Mouse (Mus musculus) hindbrain, embryonic 14.5 days (tissue): ENCODE results near the gene Adam33. TPM values are rescaled to one million over a fixed set of nuclear protein-coding genes. Genes with fewer than 3 reads are reported as not detected.

Experiments used
- ATAC-seq: fragments of 200-750 bp; cut with Nextera tagmentation; 2 replicates; pipeline ENCODE4 v1.8.0; 2017; ENCODE audit warnings: moderate number of reproducible peaks, mild to moderate bottlenecking, moderate TSS enrichment, moderate library complexity; ENCODE audit not compliant: low FRiP score
- DNase-seq: peaks from one replicate; pipeline ENCODE4 v3.0.0-alpha.2; 2015; ENCODE audit warnings: low spot score
- H3K27ac ChIP-seq: fragments of 300-500 bp; sonication (generic); 2 replicates; pipeline ENCODE4 v1.5.1; 2014; ENCODE audit warnings: mild to moderate bottlenecking, moderate library complexity
- H3K27me3 ChIP-seq: fragments of 300-500 bp; sonication (generic); 2 replicates; pipeline ENCODE4 v1.6.1; 2014; ENCODE audit warnings: mild to moderate bottlenecking, low read length, mixed read lengths; ENCODE audit not compliant: control insufficient read depth, insufficient read depth
- H3K36me3 ChIP-seq: fragments of 300-500 bp; sonication (generic); replicated peaks from 2 replicates; pipeline ENCODE4 v1.6.1; 2014; ENCODE audit not compliant: control insufficient read depth, insufficient read depth
- H3K4me1 ChIP-seq: fragments of 300-500 bp; sonication (generic); replicated peaks from 2 replicates; pipeline ENCODE4 v1.6.1; 2014; ENCODE audit warnings: antibody characterized with exemption, low read length, mixed read lengths; ENCODE audit not compliant: control insufficient read depth, insufficient read depth
- H3K4me2 ChIP-seq: fragments of 300-500 bp; sonication (generic); replicated peaks from 2 replicates; pipeline ENCODE4 v1.6.1; 2014; ENCODE audit warnings: mild to moderate bottlenecking, moderate library complexity
- H3K4me3 ChIP-seq: fragments of 300-500 bp; sonication (generic); replicated peaks from 2 replicates; pipeline ENCODE4 v1.5.1; 2014; ENCODE audit warnings: mild to moderate bottlenecking, low read length
- H3K9ac ChIP-seq: fragments of 300-500 bp; sonication (generic); 2 replicates; pipeline ENCODE4 v1.6.1; 2014
- H3K9me3 ChIP-seq: fragments of 300-500 bp; sonication (generic); 2 replicates; pipeline ENCODE4 v1.6.1; 2016; ENCODE audit warnings: low read length; ENCODE audit not compliant: control insufficient read depth
- WGBS: fragments of 180-500 bp; shearing (Covaris S2); extraction: QIAGEN DNeasy Blood & Tissue Kit; methylation state at CpG from one replicate; pipeline ENCODE4 v1.1.7; 2014; 5-methylcytosine and 5-hydroxymethylcytosine counted together
- polyA plus RNA-seq: library from polyadenylated mRNA; unstranded; fragments of >200 nt; fragmentation: Nextera tagmentation; extraction: Ambion mirVana; gene quantifications from 2 replicates; pipeline ENCODE4 v1.2.1, GENCODE M21; 2014

Gene Adam33
- polyA plus RNA-seq, 1 experiment from 2014 or later: 1.4 TPM

DNA sequence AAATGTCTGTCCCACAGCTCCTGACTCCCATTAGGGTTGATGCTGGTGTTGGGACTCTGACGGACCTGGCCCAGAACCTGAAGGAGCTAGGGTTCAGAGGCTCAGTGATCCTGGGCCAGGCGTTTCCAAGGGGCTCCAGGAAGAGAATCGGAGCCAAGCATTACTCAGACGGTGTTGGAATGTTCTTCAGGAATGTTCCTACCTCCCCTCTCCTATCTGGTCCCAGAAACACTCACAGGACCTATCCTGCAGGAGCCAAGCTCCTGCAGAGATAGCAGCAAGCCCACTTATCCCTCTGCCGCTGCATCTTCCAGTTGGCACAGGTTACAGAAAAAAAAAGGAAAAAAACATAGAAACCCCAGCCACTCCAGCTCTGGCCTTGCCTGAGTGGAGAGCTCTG is 2.0 kb downstream of the Adam33 start:
- Histone ChIP-seq H3K36me3 (no peaks in the 10 kb centered on the region), H3K4me2 (no peak overlapping the region), H3K9ac (no peak overlapping the region), H3K4me1 (peaks cover 4% of the 10 kb centered on the region; the same call in 1 of the 2 replicates), H3K27ac (no peak overlapping the region), H3K4me3 (no peak overlapping the region), H3K9me3 (no peaks in the 10 kb centered on the region), H3K27me3 (peaks cover 32% of the 10 kb centered on the region)
- DNase-seq (no peak), ATAC-seq (no peak)
- WGBS: 64% methylated on average over 5 of the region's 5 CpGs

GRCm38 (mm10) chr2:131060784-131061183 is 2.8 kb downstream of the Adam33 start:
- no peak overlapping the region for H3K27ac ChIP-seq
- peaks cover 4% of the 10 kb centered on the region; the same call in 1 of the 2 replicates for H3K4me1 ChIP-seq
- no peak overlapping the region for H3K9ac ChIP-seq
- H3K27me3 ChIP-seq: peaks cover 36% of the 10 kb centered on the region
- ATAC-seq (no peak), DNase-seq (no peak)
- H3K4me2 ChIP-seq: no peak overlapping the region
- WGBS: 67% methylated on average over 6 of the region's 6 CpGs
- no peaks in the 10 kb centered on the region for H3K9me3 ChIP-seq
- no peaks in the 10 kb centered on the region for H3K36me3 ChIP-seq
- no peak overlapping the region for H3K4me3 ChIP-seq

DNA sequence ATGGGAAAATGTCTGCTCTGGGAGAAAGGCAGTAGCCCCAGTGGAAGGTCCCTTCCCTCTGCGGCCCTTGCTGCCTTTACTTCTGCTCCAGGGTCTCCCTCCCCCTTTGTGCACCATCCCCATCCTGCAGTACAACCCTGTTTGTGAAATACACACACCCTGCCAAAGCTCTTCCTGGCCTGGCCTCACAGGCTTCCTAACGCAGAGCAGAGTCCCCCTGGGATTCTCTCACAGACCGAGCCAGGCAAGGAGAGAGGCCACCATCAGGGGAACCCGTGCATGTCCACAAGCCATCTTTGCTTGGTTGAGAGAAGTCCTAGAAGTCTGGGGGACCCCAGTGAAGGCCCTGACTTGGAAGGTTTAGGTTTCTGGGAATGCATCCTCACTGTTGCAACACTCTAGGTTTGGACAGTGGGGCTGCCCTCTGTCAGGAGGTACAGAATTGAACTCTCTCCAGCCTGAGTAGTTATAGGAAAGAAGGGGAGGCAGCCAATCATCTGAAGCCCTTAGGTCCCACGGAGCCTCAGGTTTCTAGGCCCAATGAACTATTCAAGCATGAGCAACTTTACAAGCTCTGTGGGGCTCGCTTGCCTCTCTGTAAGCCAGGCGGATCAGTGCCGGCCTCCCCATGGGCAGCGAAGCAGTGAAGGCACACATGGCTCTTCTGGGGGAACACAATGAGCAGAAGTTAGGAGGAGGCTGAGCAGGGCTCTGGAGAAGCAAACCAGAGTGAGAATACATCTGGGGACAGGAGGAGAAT is 3.7 kb downstream of the Adam33 start:
- ATAC-seq: no peak
- DNase-seq: no peak
- no peaks in the 10 kb centered on the region for H3K9me3 ChIP-seq
- no peaks in the 10 kb centered on the region for H3K36me3 ChIP-seq
- H3K27ac ChIP-seq: no peak overlapping the region
- peaks cover 6% of the 10 kb centered on the region; the same call in 1 of the 2 replicates for H3K4me1 ChIP-seq
- 53% methylated on average over 9 of the region's 9 CpGs for WGBS
- H3K27me3 ChIP-seq: peaks cover 43% of the 10 kb centered on the region
- no peak overlapping the region for H3K4me2 ChIP-seq
- H3K9ac ChIP-seq: no peak overlapping the region
- no peak overlapping the region for H3K4me3 ChIP-seq

- H3K27me3 ChIP-seq: peaks cover 43% of the 10 kb centered on the region
- no peak overlapping the region for H3K27ac ChIP-seq
- H3K9ac ChIP-seq: no peak overlapping the region
- no peak for ATAC-seq
- DNase-seq: no peak
- H3K9me3 ChIP-seq: no peaks in the 10 kb centered on the region
- 65% methylated on average over 1 of the region's 1 CpGs for WGBS
- no peaks in the 10 kb centered on the region for H3K36me3 ChIP-seq
- no peak overlapping the region for H3K4me3 ChIP-seq
- H3K4me1 ChIP-seq: peaks cover 11% of the 10 kb centered on the region
- no peak overlapping the region for H3K4me2 ChIP-seq
Observed at GRCm38 (mm10) chr2:131059377-131059776, 4.2 kb downstream of the Adam33 start.

GRCm38 (mm10) chr2:131058672-131059071 is 4.9 kb downstream of the Adam33 start:
- Histone ChIP-seq H3K4me1 (peaks cover 18% of the 10 kb centered on the region), H3K27me3 (peaks cover 47% of the 10 kb centered on the region), H3K4me3 (no peak overlapping the region), H3K9me3 (no peaks in the 10 kb centered on the region), H3K4me2 (no peak overlapping the region), H3K27ac (no peak overlapping the region), H3K9ac (no peak overlapping the region), H3K36me3 (no peaks in the 10 kb centered on the region)
- no peak for ATAC-seq
- WGBS: 95% methylated on average over 8 of the region's 8 CpGs
- no peak for DNase-seq

- Histone ChIP-seq H3K27ac (no peak overlapping the region), H3K36me3 (no peaks in the 10 kb centered on the region), H3K9ac (no peak overlapping the region), H3K9me3 (no peaks in the 10 kb centered on the region), H3K4me3 (no peak overlapping the region), H3K27me3 (peaks cover 49% of the 10 kb centered on the region), H3K4me2 (no peak overlapping the region), H3K4me1 (peaks cover 20% of the 10 kb centered on the region)
- ATAC-seq: no peak
- 2% methylated on average over 10 of the region's 10 CpGs for WGBS
- peak; percentile 61 for DNase-seq
Observed at GRCm38 (mm10) chr2:131056191-131056590, 7.4 kb downstream of the Adam33 start.

DNA sequence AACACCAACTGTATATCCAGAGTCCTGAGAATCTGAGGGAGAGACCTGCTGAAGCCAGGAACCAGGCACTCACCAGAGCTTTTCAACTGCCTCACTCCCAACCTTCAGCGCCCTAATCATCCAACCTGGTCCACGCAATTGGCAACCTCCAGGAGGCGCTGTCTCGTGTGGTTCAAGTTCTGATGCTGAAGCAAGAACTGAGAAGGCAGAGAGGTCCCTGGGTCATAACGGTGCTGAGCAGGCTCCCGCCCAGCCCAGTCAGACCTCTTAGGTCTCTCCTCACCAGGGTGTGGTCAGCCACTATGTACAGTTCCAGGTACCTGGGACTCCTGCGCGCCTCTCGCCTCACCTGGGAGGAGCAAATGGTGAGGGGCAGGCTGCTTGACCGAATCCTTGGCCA is 8.0 kb downstream of the Adam33 start:
- peaks cover 20% of the 10 kb centered on the region for H3K4me1 ChIP-seq
- no peaks in the 10 kb centered on the region for H3K9me3 ChIP-seq
- no peak overlapping the region for H3K9ac ChIP-seq
- DNase-seq (peak; percentile 54), ATAC-seq (peak; percentile 12; the same call in 1 of the 2 replicates)
- no peak overlapping the region for H3K4me2 ChIP-seq
- no peak overlapping the region for H3K4me3 ChIP-seq
- H3K27ac ChIP-seq: no peak overlapping the region
- no peaks in the 10 kb centered on the region for H3K36me3 ChIP-seq
- 3% methylated on average over 10 of the region's 10 CpGs for WGBS
- H3K27me3 ChIP-seq: peaks cover 49% of the 10 kb centered on the region

DNA sequence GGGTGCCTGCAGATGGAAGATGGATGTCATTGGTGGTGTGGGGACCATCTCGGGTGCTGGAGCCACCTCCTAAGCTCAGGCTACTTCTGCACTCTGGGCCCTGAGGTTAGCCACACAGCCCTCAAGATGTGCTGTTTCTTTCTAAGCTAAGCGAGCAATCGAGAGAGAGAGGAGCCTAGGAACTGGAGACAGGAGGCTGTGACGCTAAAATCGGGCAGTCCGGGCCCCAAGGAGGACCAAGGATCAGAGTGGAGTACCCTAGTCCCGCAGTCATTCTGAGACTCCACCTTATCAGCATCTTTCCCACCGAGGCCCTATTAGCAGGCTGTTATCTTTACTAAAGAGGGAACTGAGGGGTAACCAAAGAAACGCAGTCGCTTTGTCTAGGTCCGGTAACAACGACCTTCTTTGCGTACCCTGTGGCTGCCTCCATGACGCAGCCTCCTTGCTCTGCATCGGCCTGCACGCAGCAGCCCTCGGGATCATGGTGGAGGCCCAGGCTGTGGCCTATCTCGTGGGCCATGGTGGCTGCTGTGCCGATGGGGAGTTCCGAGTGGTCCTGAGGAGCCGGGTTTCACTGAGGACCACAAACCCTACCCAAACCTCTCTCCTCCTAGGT is 8.9 kb downstream of the Adam33 start:
- Histone ChIP-seq H3K27ac (no peak overlapping the region), H3K36me3 (no peaks in the 10 kb centered on the region), H3K27me3 (peaks cover 49% of the 10 kb centered on the region), H3K4me1 (peaks cover 20% of the 10 kb centered on the region), H3K4me2 (peak overlapping the region; percentile 56), H3K9me3 (no peaks in the 10 kb centered on the region), H3K9ac (peak overlapping the region; percentile 42), H3K4me3 (peak overlapping the region; percentile 33)
- ATAC-seq (peak; percentile 10; the same call in 1 of the 2 replicates), DNase-seq (no peak)
- WGBS: 3% methylated on average over 21 of the region's 21 CpGs

DNA sequence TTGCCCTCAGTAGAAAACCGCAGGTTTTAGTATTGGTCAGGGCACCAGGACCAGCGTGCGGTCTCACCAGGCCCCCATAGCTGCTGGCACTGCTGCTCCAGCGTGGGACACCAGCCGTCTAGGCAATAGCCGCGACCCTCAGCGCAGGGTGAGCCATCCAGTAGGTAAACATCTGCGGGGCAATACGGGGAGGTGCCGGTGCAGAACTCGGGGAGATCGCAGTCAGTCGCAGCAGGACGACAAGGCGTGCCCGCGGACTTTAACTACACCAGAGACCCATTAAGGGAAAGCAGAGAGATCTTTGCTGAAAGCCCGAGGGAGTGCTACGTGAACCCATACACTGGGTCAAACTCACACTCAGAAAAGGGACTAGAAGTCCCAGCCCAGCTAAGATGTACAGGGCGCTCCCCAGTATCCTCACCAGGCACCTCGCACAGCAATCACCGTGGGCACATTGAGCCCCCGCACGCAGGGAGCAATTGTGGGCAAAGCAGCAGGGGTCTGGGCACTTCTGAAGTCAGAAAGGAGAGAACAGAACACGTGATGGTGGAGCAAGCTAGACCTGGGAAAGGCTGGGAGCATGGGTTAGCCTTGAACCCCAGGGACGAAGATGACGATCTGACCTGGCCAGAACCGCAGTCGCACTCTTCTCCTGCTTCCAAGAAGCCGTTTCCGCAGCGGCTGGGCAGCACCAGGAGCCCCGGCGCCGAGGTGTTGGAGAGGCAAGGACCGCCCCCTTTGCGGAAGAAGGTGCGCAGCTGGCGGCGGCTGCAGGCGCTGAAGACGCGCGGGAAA is 9.6 kb downstream of the Adam33 start:
- H3K36me3 ChIP-seq: no peaks in the 10 kb centered on the region
- peak overlapping the region; percentile 42 for H3K9ac ChIP-seq
- H3K27me3 ChIP-seq: peaks cover 49% of the 10 kb centered on the region
- no peak for ATAC-seq
- peaks cover 16% of the 10 kb centered on the region for H3K4me1 ChIP-seq
- peak overlapping the region; percentile 56 for H3K4me2 ChIP-seq
- H3K27ac ChIP-seq: no peak overlapping the region
- peak; percentile 31 for DNase-seq
- no peaks in the 10 kb centered on the region for H3K9me3 ChIP-seq
- 1% methylated on average over 45 of the region's 45 CpGs for WGBS
- peak overlapping the region; percentile 33 for H3K4me3 ChIP-seq
